Mouse (Mus musculus) left cerebral cortex, postnatal 36 days (tissue): ENCODE results near the gene Wscd2. TPM values are rescaled to one million over a fixed set of nuclear protein-coding genes. Genes with fewer than 3 reads are reported as not detected.
A peak's percentile ranks its signal among the peaks of the same experiment; 100 is the strongest.

Experiments
- DNase-seq, 2 experiments: peaks; one replicate each; pipeline ENCODE4 v3.0.0; 2021 to 2022; ENCODE audit warnings: low spot score in 2 of 2, mixed read lengths in 1 of 2
- intact Hi-C: fragments of 180-260 bp; cut with DNase I; formaldehyde crosslinking; loops from one replicate; pipeline ENCODE4 v1.15.1; 2025
- total RNA-seq, 2 experiments: library from RNA; stranded (reverse); gene quantifications; 2 replicates each; pipeline ENCODE4 v1.2.3; 2021

The Wscd2 gene
- total RNA-seq, 2 experiments from 2014 or later: 51.5 to 66.8 TPM

DNA sequence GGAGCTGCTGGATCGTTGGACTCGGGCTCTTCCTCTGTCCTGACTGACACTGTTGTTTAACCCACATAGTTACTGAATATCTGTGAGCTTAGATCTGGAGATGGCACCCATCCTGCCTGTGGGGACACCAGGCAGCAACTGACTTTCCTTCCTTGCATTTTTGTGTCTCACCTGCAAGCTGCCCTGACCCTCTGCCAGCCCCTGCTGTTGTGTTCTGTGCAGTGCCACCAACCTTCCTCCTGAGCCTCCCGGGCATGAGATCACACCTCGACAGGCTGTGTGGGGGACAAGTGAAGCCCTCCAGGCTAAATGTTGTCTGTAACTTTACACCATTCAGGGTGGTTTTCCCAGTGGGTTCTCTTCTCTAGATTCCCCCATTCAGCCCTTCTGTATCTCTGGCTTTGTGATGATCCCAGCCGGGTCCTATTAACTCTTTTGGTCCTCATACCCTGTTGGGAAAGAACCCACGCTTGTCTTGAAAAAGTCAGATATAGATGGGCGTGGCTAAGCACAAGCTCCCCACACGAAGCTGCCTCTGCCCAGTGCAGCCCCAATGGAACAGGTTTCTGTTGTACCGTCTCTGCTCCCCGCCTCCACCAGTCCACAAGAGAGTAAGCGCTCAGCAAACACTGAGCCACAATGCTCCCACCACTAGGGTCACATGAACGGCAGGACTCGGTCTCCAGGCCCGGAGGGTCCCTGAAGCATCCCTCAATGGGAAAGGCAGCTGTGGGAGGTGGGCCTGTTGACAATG is 26.2 kb downstream of the Wscd2 start:
- intact Hi-C loops: no loop called here
- DNase-seq: no peak

DNA sequence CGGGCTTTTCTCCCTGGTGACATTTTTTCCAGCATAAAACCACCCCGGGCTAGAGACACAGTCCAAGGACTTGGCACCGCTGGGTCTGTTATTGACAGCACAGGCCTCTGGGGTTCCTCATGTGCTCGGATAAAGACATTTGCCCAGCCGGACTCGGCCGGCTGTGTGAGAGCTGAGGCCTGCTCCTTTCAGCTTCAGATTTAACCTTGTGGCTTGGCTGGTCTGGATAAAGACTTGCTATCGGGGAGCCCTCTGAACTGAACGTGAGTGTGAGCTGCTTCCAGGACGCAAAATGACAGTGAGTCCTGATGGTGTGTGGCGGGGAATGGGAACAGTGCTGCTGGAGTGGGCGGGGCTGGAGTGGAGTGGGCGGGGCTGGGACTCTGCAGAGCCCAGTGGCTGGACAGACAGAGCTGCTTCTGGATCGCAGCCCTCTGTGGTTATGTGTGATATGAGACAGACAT is 26.8 kb downstream of the Wscd2 start:
- no peak for DNase-seq
- intact Hi-C loops: no loop called here

DNA sequence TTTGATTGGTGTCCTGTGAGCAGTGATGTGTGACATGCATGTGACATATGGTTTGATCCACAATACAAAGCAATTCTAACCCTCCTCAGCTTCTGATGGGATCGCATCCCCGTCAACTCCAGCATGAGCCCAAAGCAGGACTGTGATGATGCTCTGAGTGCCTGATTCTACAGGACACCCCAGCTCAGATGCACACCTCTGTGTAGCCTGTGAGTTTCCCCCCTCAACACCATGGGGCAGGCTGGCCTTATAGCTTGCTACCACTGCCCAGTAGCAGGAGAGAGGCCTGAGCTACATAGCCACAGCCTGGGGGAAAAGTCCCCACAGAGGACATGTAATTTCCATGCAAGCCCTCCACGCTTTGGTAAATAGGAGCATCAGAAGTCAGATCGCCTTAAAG is 27.3 kb downstream of the Wscd2 start:
- no peak for DNase-seq
- intact Hi-C loops: no loop called here

DNA sequence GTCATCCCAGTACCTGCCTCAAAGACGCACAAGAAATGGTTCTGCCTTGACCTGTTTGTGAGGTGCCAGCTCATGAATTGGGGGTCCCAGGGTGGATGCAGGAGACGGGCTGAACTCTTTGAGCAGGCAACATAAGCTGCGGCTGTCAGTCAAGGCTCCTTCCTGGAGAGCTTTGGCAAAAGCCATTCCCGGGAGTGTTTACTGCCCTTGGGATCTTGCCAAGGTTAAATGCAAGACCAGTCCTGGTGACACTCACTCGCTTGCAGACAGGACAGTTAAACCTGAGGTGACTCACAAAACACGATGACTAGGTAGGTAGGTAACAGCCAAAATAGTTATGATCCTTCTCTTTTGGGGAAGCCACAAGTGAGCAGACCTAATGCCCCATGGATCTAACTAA is 30.9 kb downstream of the Wscd2 start:
- intact Hi-C loops: no loop called here
- DNase-seq: no peak

DNA sequence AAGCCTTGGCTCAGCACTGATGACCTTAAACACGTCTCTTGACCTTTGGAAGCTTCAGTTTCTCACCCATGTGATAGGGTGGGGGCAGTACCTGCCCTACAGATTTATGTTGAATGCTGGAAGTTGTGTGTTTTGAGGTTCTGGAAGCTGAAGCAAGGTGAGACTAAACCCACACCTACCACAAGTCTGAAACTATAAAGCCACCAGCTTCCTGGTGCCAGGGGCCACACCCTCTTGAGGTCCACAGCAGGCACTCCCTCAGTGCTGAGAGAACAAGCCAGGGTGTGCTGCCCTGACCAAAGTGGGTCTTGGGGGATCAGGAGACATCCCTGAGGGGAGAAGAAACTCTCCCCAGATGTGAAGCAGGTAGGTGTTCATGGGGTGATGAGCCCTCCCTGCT is 48.7 kb downstream of the Wscd2 start:
- intact Hi-C loops: no loop called here
- no peak for DNase-seq

DNA sequence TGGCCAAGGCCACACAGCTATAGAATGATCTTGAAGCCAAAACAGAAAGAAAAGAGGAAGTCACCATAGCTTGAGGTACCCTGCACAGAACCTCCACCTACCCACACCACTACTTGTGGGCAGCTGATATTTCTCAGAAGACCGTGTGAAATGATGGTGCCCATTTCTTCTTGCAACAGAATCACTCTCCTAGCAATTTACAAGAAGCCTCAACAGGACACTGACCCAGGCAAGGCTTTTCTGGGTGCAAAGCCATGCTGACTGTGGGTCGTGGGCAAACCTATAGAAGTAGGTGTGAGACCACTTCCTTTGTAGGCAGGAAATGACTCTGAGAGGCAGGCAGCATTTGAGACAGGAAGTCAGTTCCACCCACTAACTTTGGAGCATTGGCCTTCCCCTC is 49.3 kb downstream of the Wscd2 start:
- intact Hi-C loops: no loop called here
- no peak for DNase-seq

DNA sequence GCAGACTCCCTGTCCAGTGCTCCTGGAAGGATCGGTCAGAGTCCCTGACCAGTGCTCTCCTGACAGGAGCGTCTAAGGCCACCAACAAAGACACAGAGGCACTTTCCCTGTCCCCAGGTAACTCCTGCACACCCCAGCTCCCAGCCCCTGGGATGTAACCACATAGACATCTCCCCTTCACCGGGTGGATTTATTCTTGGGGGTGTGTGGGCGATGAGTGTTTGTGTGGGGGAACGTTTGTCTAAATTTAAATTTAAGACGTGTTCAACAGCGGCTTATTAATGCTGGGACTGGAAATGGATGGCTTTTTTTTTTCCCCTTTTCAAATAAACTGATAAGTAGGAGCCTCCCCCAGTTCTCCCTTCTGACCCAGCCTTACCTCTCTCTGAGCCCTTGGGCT is 49.7 kb downstream of the Wscd2 start:
- intact Hi-C loops: loop anchor here (10.0 kb wide), 1 partner anchor 45 kb away; the partner anchor contains the start of gene Wscd2

DNA sequence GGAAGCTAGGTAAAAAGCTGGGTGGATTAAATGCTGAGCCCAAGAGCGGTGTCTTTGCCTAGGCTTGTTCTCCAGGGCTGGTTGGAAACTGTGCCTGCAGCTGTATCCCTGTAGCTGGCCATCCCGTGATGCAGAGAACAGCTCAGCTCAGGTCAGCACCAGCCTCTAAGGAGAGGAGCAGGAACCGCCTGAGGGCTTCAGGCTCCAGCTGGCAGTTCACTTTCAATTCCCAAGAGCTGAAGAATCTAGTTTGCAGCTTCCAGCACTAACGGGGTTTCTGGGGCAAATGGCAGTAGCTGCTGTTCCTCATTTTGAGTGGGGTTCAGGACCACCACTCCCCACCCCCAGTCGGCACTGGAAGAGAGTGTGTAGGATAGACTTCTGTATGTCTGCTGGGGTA is 51.1 kb downstream of the Wscd2 start:
- DNase-seq: no peak
- intact Hi-C loops: loop anchor here (10.0 kb wide), 1 partner anchor 46 kb away; the partner anchor contains the start of gene Wscd2

More for the DNA sequence above, 49.7 kb downstream of the Wscd2 start:
- no peak for DNase-seq

DNA sequence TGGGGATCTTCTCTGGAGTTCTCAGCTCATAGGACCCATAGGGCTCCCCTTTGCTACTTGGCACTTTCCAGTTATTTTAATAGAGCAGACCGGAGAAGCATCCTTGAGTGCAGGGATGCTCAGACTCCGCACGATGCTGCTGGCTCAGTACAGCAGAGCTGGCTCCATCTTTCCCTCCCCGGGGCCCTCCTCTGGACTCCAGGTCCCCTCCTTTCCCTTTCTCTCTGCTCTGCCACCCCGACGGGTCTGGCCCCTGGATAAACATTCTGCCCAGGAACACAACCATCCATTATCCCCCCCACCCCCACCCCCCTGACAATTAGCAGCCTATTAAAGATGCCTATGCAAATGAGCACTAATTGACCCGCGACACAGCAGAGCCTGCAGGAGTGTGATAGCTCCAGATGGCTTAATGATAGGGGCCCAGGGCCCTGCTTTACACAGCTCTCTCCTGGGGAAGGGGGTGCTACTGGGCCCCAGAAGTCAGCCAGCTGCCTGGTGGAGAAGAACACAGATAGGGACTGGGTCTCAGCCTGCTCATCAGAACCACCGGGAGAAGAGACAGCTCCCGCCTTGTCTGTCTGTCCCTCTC is 52.8 kb downstream of the Wscd2 start:
- intact Hi-C loops: loop anchor here (10.0 kb wide), 1 partner anchor 48 kb away; the partner anchor contains the start of gene Wscd2
- DNase-seq: no peak

DNA sequence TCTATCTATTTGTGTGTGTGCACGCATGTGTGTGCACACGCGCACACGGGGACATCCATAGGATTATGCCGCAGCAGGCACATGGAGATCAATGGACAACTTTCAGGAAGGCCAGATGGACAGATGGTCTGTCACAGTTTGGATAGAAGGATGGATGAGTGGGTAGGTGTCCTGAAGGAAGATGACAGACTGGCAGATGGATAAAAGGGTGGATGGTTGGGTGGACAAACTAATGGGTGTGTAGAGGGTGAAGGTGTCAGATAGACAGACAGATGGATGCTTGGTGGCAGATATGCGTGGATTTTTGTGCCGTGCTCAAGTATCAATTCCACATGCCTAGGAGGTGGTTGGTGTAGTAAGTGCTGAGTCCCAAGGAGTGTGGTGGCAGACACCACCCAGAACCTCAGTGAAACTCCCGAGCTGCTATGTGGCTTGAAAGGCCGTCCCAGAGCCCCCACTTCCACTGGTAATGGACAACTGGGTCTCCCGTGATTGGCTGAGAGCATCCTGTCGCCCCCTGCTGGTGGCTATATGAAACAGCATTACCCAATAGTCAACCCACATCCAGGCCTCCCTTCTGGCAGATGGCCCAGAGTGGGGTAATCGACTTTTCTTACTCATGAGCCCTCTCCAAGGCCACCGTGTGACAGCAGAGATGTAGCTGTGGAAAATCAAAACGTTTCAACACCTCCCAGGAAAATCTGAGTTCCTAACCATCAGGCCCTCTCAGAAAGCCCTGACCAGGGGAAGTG is 58.0 kb downstream of the Wscd2 start:
- intact Hi-C loops: loop anchor here (10.0 kb wide), 1 partner anchor 53 kb away; the partner anchor contains the start of gene Wscd2
- peak; percentile 49 to 59 for DNase-seq

DNA sequence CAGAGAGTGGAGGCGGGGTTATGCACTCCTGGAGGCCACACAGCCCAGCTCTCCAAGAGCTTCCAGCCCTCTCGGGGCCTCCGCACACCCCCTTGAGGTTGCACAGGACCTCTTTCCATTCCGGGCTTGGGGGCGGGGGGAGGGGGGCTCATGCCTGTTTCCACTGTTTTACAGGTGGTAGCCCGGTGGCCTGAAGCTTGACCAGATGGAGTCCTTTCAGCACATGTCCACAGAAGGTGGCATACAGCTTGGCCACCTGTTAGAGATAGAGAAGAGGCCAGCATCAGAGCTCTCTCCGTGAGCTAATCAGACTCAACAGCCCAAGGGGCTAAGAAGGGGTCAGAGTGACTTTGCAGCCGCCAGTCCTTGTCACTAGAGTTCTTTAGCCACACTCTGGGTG is 60.1 kb downstream of the Wscd2 start:
- DNase-seq: no peak
- intact Hi-C loops: no loop called here

DNA sequence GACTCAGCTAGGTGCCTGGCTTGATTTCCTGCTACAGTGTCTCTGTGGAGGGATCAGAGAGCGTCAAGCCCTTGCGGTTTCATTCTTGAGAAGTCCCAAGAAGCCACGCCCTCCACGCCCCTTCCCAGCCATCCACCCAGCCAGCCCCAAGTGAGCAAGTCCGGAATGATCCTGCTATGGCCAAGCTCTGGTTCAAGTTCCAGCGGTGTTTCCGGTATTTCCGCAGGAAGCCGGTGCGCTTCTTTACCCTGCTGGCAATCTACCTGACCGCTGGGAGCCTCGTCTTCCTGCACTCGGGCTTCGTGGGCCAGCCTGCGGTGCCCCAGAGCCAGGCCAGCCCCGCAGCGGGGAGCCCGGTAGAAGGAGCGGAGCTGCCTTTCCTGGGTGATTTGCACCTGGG is 60.6 kb downstream of the Wscd2 start:
- intact Hi-C loops: no loop called here
- DNase-seq: no peak

DNA sequence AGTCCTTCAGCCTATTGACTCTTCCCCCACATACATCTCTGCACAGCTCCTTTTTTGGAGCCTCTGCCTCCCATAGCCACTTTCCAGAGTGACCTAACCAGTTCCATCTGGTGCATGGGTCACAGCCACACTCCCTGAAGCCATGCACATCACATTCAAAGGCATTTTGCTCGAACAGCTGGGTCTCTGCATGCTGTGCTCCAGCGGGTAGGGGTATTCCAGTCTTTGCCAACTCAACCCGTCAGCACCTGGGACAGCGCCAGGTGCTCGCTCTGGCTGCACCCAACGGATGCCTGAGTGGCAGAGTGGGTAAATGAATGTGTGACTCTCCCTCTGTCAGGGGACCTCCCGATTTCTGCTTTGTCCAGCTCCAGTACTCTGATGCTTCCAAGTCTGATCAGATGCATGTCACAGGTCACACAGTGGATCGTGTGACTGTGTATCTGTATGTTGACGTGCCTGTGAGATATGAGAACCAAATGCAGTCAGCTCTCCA is 63.3 kb downstream of the Wscd2 start:
- intact Hi-C loops: no loop called here
- DNase-seq: no peak

DNA sequence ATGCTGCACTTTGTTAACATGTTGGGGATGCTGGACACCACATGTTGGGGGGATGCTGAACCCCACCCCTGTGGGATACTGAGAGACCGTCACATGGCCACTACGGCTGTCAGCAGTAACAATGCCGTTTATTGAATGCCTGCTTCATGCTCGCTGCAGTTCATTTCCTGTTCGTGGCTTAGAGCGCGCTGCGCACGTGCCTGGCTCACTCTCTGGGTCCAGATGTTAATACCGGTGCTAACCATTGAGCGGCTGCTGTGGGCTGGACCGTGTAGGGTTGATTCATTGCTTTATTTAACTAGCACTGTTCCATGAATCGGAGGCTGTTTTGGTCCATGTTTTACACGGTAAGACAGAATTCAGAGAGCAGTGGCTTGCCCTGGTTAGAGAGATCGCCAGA is 64.0 kb downstream of the Wscd2 start:
- intact Hi-C loops: no loop called here
- no peak for DNase-seq

DNA sequence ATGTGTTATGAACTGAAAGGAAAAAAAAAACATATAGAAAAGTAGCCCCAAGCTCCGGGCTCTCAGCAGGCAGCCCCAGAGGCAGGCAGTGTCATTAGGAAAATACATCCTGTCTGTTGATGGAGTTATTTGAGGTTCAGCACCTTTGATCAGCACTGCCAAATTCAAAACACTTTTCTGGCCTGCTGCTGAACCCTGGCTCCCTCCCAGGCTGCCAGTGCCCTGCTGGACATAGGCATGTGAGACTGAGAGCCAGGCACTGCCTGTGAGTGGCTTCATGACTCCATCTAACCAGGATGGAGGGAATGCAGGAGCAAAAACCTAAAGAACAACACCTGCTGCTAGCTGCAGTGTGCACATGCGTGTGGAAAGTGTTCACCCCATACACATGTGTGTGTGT is 64.4 kb downstream of the Wscd2 start:
- intact Hi-C loops: no loop called here
- DNase-seq: no peak

DNA sequence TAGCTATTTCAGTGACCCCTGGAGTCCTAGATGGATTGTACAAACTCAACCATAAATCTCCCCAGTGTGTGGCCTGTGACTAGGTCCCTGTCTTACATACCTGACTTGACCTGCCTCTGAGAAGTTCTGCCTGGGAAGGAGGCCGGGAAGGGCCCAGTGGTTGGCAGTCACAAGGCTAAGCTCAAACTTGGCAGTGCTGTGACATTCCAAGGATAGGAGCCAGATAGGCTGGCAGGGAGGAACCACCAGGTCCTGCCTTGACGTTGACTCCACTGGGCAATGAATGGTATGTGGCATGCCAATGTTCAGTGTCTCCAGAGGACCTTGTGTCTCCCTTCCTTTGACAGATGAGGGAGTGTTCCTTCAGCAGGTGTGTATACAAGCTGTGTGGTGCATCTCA is 65.6 kb downstream of the Wscd2 start:
- intact Hi-C loops: no loop called here
- DNase-seq: no peak

DNA sequence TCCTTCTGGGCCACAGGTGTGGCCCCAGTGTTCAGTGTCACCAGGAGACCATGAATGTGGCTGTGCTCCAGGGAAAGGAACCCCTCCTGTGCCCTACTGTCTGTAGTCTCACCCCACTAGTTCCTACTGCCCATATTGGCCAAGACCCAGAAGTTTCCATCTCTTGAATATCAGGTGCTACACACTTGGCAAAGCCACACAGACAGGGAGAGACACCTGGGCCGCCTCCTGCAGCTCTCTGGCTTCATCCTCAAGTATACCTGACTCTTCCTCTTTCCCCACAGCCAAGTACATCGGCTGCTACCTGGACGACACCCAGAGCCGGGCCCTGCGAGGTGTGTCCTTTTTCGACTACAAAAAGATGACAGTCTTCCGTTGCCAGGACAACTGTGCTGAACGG is 67.9 kb downstream of the Wscd2 start:
- no peak for DNase-seq
- intact Hi-C loops: no loop called here

DNA sequence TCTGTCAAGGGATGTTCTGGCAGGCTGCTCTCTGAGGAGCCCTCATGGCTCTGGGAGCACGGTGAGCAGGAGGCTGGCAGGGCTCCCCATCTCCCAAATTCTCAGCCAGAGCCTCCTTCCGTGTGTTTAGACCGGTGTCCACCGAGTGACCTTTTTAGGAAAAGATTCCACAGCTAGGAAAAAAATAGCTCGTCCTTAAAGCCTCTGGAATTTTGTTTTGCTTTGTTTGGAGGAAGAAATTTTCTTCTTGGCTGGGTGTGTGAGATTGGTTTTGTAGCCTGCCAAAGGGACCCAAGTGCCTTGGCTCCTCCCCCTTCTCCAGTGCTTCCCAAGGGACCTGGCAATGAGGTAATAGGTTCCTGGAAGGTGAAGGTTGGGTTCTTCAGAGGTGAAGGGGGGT is 69.5 kb downstream of the Wscd2 start:
- intact Hi-C loops: loop anchor here (5.0 kb wide), 1 partner anchor 187 kb away; no protein-coding TSS in a partner anchor
- DNase-seq: no peak

DNA sequence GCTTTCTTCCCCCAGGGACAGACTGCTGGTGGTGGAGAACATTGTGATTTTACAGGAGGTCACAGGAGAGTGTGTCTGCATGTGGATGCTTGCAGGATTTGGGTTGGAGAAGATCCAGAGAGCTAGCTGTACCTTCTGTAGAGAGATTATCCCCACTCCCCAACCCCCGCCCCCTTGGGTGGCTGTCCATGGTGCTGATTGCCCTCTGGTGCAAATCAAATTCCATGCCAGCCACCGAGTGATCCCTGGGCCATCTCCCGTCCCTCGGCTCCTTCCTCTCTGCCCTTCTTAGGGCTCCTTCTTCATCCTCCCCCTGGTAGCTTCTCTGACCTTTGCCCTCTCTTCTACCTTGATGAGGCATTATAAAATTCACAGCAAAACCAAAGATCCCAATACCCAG is 74.3 kb downstream of the Wscd2 start:
- no peak for DNase-seq
- intact Hi-C loops: loop anchor here (5.0 kb wide), 1 partner anchor 192 kb away; no protein-coding TSS in a partner anchor
